Mouse (Mus musculus) MEL (cell line): Measurements from ENCODE around the gene Vstm5. TPM values are rescaled to one million over a fixed set of nuclear protein-coding genes. Genes with fewer than 3 reads are reported as not detected.

Experiments
- DNase-seq: peaks from one replicate; pipeline ENCODE4 v3.0.0; 2011; ENCODE audit warnings: low read depth, low spot score
- H3K27ac ChIP-seq: 2 replicates; pipeline ENCODE4 v1.5.1; 2012; ENCODE audit warnings: low read depth, mild to moderate bottlenecking, control low read depth, low read length, moderate library complexity; ENCODE audit not compliant: control insufficient read depth
- H3K27me3 ChIP-seq, 2 experiments: fragments of 150-350 bp in 1 of 2; sonication (generic) in 1 of 2; 2 replicates each; pipeline ENCODE4 v1.6.1; 2012; ENCODE audit warnings: low read length in 2 of 2, mild to moderate bottlenecking in 2 of 2, improper control_type of control experiment in 1 of 2, moderate library complexity in 1 of 2; ENCODE audit not compliant: insufficient read depth in 2 of 2, control insufficient read depth in 1 of 2
- H3K36me3 ChIP-seq, 2 experiments: 2 replicates each; pipeline ENCODE4 v1.6.1; 2012 to 2014; ENCODE audit warnings: low read length in 2 of 2, improper control_type of control experiment in 1 of 2, inconsistent platforms in 1 of 2, mild to moderate bottlenecking in 1 of 2; ENCODE audit not compliant: insufficient read depth in 2 of 2, control insufficient read depth in 1 of 2
- H3K4me1 ChIP-seq, 2 experiments: fragments of 150-350 bp in 1 of 2; sonication (generic) in 1 of 2; 2 replicates each; pipeline ENCODE4 v1.6.1; 2012; ENCODE audit warnings: low read length in 2 of 2, improper control_type of control experiment in 1 of 2, mild to moderate bottlenecking in 1 of 2; ENCODE audit not compliant: insufficient read depth in 2 of 2, control insufficient read depth in 1 of 2
- H3K4me3 ChIP-seq, 2 experiments: fragments of 150-350 bp in 1 of 2; sonication (generic) in 1 of 2; 2 replicates each; pipeline ENCODE4 v1.5.1; 2012; ENCODE audit warnings: low read depth in 2 of 2, low read length in 2 of 2, mild to moderate bottlenecking in 2 of 2, moderate library complexity in 2 of 2, control low read depth in 1 of 2, improper control_type of control experiment in 1 of 2; ENCODE audit not compliant: control insufficient read depth in 1 of 2, insufficient read depth in 1 of 2
- H3K79me2 ChIP-seq: 2 replicates; pipeline ENCODE4 v1.6.1; 2012; ENCODE audit warnings: mild to moderate bottlenecking, low read length, moderate library complexity; ENCODE audit not compliant: control insufficient read depth, poor library complexity, insufficient read depth
- H3K9ac ChIP-seq: 2 replicates; pipeline ENCODE4 v1.6.1; 2012; ENCODE audit warnings: low read depth, mild to moderate bottlenecking, control low read depth, low read length, moderate library complexity; ENCODE audit not compliant: control insufficient read depth, poor library complexity, severe bottlenecking
- H3K9me3 ChIP-seq: fragments of 150-350 bp; sonication (generic); replicated peaks from 2 replicates; pipeline ENCODE4 v1.6.1; 2012; ENCODE audit warnings: mild to moderate bottlenecking, low read length, improper control_type of control experiment, moderate library complexity; ENCODE audit not compliant: insufficient read depth
- BHLHE40 ChIP-seq: IDR thresholded peaks from 2 replicates; pipeline ENCODE4 v1.6.1; 2012; ENCODE audit warnings: low read depth, mild to moderate bottlenecking, inconsistent platforms, low read length, improper control_type of control experiment, borderline replicate concordance
- CHD2 ChIP-seq: IDR thresholded peaks from 2 replicates; pipeline ENCODE4 v1.6.1; 2011; ENCODE audit warnings: low read length, improper control_type of control experiment
- CTCF ChIP-seq, 3 experiments: IDR thresholded peaks in 2 of 3; conservative IDR thresholded peaks in 1 of 3; 2 replicates each; pipeline ENCODE4 v1.5.1; 2011 to 2012; ENCODE audit warnings: low read length in 3 of 3, low read depth in 2 of 3, mild to moderate bottlenecking in 2 of 3, improper control_type of control experiment in 1 of 3, inconsistent platforms in 1 of 3, mixed read lengths in 1 of 3, moderate library complexity in 1 of 3; ENCODE audit not compliant: control insufficient read depth in 1 of 3, insufficient read depth in 1 of 3, poor library complexity in 1 of 3, severe bottlenecking in 1 of 3
- E2F4 ChIP-seq: IDR thresholded peaks from 2 replicates; pipeline ENCODE4 v1.6.1; 2011; ENCODE audit warnings: low read depth, low read length, improper control_type of control experiment, borderline replicate concordance
- ELF1 ChIP-seq: IDR thresholded peaks from 2 replicates; pipeline ENCODE4 v1.6.1; 2014; ENCODE audit warnings: low read depth, mild to moderate bottlenecking, inconsistent platforms, low read length, improper control_type of control experiment, moderate library complexity
- EP300 ChIP-seq, 2 experiments: IDR thresholded peaks; 2 replicates each; pipeline ENCODE4 v1.6.1; 2011; ENCODE audit warnings: improper control_type of control experiment in 2 of 2, low read length in 2 of 2, low read depth in 1 of 2, mild to moderate bottlenecking in 1 of 2
- ETS1 ChIP-seq: IDR thresholded peaks from 2 replicates; pipeline ENCODE4 v1.6.1; 2012; ENCODE audit warnings: low read depth, mild to moderate bottlenecking, inconsistent platforms, low read length, improper control_type of control experiment, moderate library complexity
- GATA1 ChIP-seq: IDR thresholded peaks from 2 replicates; pipeline ENCODE4 v1.6.1; 2011; ENCODE audit warnings: low read depth, low read length, improper control_type of control experiment
- KAT2A ChIP-seq: conservative IDR thresholded peaks from 2 replicates; pipeline ENCODE4 v1.6.1; 2012; ENCODE audit warnings: low read depth, low read length, improper control_type of control experiment, inconsistent platforms
- MAFK ChIP-seq: IDR thresholded peaks from 2 replicates; pipeline ENCODE4 v1.6.1; 2011; ENCODE audit warnings: low read depth, mild to moderate bottlenecking, low read length, improper control_type of control experiment, borderline replicate concordance
- MAX ChIP-seq: IDR thresholded peaks from 2 replicates; pipeline ENCODE4 v1.6.1; 2011; ENCODE audit warnings: low read length, improper control_type of control experiment
- MXI1 ChIP-seq: IDR thresholded peaks from 2 replicates; pipeline ENCODE4 v1.6.1; 2011; ENCODE audit warnings: mild to moderate bottlenecking, low read depth, low read length, improper control_type of control experiment
- MYB ChIP-seq: IDR thresholded peaks from 2 replicates; pipeline ENCODE4 v1.6.1; 2011; ENCODE audit warnings: mild to moderate bottlenecking, low read depth, low read length, improper control_type of control experiment
- MYC ChIP-seq: IDR thresholded peaks from 2 replicates; pipeline ENCODE4 v1.6.1; 2011; ENCODE audit warnings: low read depth, mild to moderate bottlenecking, low read length, improper control_type of control experiment, moderate library complexity
- NRF1 ChIP-seq: IDR thresholded peaks from 2 replicates; pipeline ENCODE4 v1.6.1; 2014; ENCODE audit warnings: low read depth, mild to moderate bottlenecking, inconsistent platforms, low read length, improper control_type of control experiment, moderate library complexity; ENCODE audit not compliant: poor library complexity, insufficient read depth, severe bottlenecking
- POLR2AphosphoS2 ChIP-seq: IDR thresholded peaks from 2 replicates; pipeline ENCODE4 v1.6.1; 2011; ENCODE audit warnings: low read length, improper control_type of control experiment
- RCOR1 ChIP-seq: IDR thresholded peaks from 2 replicates; pipeline ENCODE4 v1.6.1; 2012; ENCODE audit warnings: low read depth, mild to moderate bottlenecking, inconsistent platforms, low read length, improper control_type of control experiment
- SIN3A ChIP-seq: IDR thresholded peaks from 2 replicates; pipeline ENCODE4 v1.6.1; 2012; ENCODE audit warnings: low read length, improper control_type of control experiment, inconsistent platforms
- SMC3 ChIP-seq: IDR thresholded peaks from 2 replicates; pipeline ENCODE4 v1.6.1; 2011; ENCODE audit warnings: low read depth, low read length, improper control_type of control experiment
- TAL1 ChIP-seq: IDR thresholded peaks from 2 replicates; pipeline ENCODE4 v1.6.1; 2012; ENCODE audit warnings: mild to moderate bottlenecking, inconsistent platforms, low read length, moderate library complexity, mixed read lengths
- TBP ChIP-seq: IDR thresholded peaks from 2 replicates; pipeline ENCODE4 v1.8.0; 2011; ENCODE audit warnings: low read depth, low read length, improper control_type of control experiment
- USF1 ChIP-seq: IDR thresholded peaks from 2 replicates; pipeline ENCODE4 v1.6.1; 2014; ENCODE audit warnings: low read depth, mild to moderate bottlenecking, inconsistent platforms, low read length, improper control_type of control experiment, moderate library complexity
- ZC3H11A ChIP-seq: IDR thresholded peaks from 2 replicates; pipeline ENCODE4 v1.6.1; 2012; ENCODE audit warnings: low read depth, mild to moderate bottlenecking, inconsistent platforms, low read length, improper control_type of control experiment
- ZKSCAN1 ChIP-seq: IDR thresholded peaks from 2 replicates; pipeline ENCODE4 v1.6.1; 2012; ENCODE audit warnings: low read depth, mild to moderate bottlenecking, inconsistent platforms, low read length, improper control_type of control experiment, moderate library complexity
- ZMIZ1 ChIP-seq: IDR thresholded peaks from 2 replicates; pipeline ENCODE4 v1.6.1; 2012; ENCODE audit warnings: low read depth, mild to moderate bottlenecking, inconsistent platforms, low read length, improper control_type of control experiment, moderate library complexity
- ZNF384 ChIP-seq: IDR thresholded peaks from 2 replicates; pipeline ENCODE4 v1.6.1; 2012; ENCODE audit warnings: low read depth, mild to moderate bottlenecking, inconsistent platforms, low read length, improper control_type of control experiment
- polyA plus RNA-seq, 2 experiments: library from polyadenylated mRNA; stranded (reverse) in 1 of 2; unstranded in 1 of 2; fragments of >175 nt in 1 of 2; fragments of >200 nt in 1 of 2; gene quantifications; 2 replicates each; pipeline versions ENCODE4 v1.2.1 to v1.2.4; 2012; ENCODE audit warnings: low replicate concordance in 2 of 2, low read depth in 1 of 2; ENCODE audit not compliant: insufficient read length in 2 of 2, insufficient read depth in 1 of 2, missing spikeins in 1 of 2
- total RNA-seq: library from RNA; depleted of rRNA; stranded (reverse); fragments of 300-350 nt; gene quantifications from 2 replicates; pipeline ENCODE4 v1.2.3, GENCODE M21; 2012

The Vstm5 gene
- total and polyA plus RNA-seq, 3 experiments = 23.5 to 27.0 TPM; not detected in 1

- Histone ChIP-seq H3K79me2 (no peaks in the 10 kb centered on the region), H3K36me3 (peaks cover 0 to 13% of the 10 kb centered on the region in 2 experiments; a peak in 2 of 4 replicates), H3K4me3 (no peak overlapping the region), H3K9me3 (no peaks in the 10 kb centered on the region), H3K27me3 (no peaks in the 10 kb centered on the region), H3K4me1 (peaks cover 0 to 14% of the 10 kb centered on the region in 2 experiments; a peak in 2 of 4 replicates)
- DNase-seq = peak; percentile 63
- TF ChIP-seq RCOR1 (peak; percentile 97), SMC3 (no peak), EP300 (IDR thresholded peaks at IDR 0.05; ENCODE audit: low read depth in 1 of 2, low read length in 2 of 2) (0 out of 4 replicates have a peak, but pooled peaks of 1 of the 2 experiments have one; percentile 28), MAX (no peak), KAT2A (no peak), CHD2 (no peak), ZMIZ1 (no peak), BHLHE40 (0 out of 2 replicates have a peak, but pooled peaks have one; percentile 55), USF1 (no peak), ELF1 (no peak), CTCF (IDR thresholded peaks at IDR 0.05 in 2 of 3, conservative IDR thresholded peaks at IDR 0.05 in 1 of 3; ENCODE audit: control insufficient read depth in 1 of 3, insufficient read depth in 1 of 3, low read depth in 2 of 3, low read length in 3 of 3, poor library complexity in 1 of 3, severe bottlenecking in 1 of 3) (no peak), MAFK (no peak), POLR2AphosphoS2 (no peak), SIN3A (no peak), TBP (no peak), GATA1 (peak; percentile 63; the same call in 1 of the 2 replicates), MYC (no peak)
- TF ChIP-seq, all 39 proteins: peak for 4
- H3K27ac ChIP-seq = no peak overlapping the region
- no peak overlapping the region for H3K9ac ChIP-seq
Measured at GRCm38 (mm10) chr9:15250376-15250775, 11.5 kb downstream of the Vstm5 start.

GRCm38 (mm10) chr9:15252196-15252595 lies 13.4 kb downstream of the Vstm5 start:
- TF ChIP-seq TAL1 = no peak
- TF ChIP-seq MXI1 = no peak
- no peak for TF ChIP-seq E2F4
- TF ChIP-seq USF1 = no peak
- TF ChIP-seq ZNF384 = no peak
- no peak for TF ChIP-seq RCOR1
- TF ChIP-seq NRF1 = no peak
- no peak for TF ChIP-seq MAFK
- TF ChIP-seq MYB = no peak
- no peak for TF ChIP-seq ETS1
- TF ChIP-seq ZKSCAN1 = no peak
- TF ChIP-seq ZC3H11A = no peak
- no peak overlapping the region for H3K27ac ChIP-seq

More at GRCm38 (mm10) chr9:15252196-15252595, 13.4 kb downstream of the Vstm5 start:
- no peaks in the 10 kb centered on the region for H3K9me3 ChIP-seq
- H3K4me3 ChIP-seq = no peak overlapping the region
- H3K9ac ChIP-seq = no peak overlapping the region
- no peaks in the 10 kb centered on the region for H3K79me2 ChIP-seq
- no peak for DNase-seq
- H3K27me3 ChIP-seq = no peaks in the 10 kb centered on the region
- H3K4me1 ChIP-seq = peaks cover 0 to 14% of the 10 kb centered on the region in 2 experiments; a peak in 2 of 4 replicates
- H3K36me3 ChIP-seq = peaks cover 0 to 13% of the 10 kb centered on the region in 2 experiments; a peak in 2 of 4 replicates
